Mouse (Mus musculus) left cerebral cortex, adult 8-10 months (tissue): ENCODE measurements around the gene Scgb1b17. TPM values are rescaled to one million over a fixed set of nuclear protein-coding genes. Genes with fewer than 3 reads are reported as not detected.
"Not testable (repeated sequence)": the region's sequence is repeated elsewhere in the genome, so short reads cannot be mapped to it uniquely, and the experiment has no call there.

Experiments
- DNase-seq, 2 experiments: peaks; one replicate each; pipeline ENCODE4 v3.0.0; 2022; ENCODE audit warnings: low spot score in 2 of 2
- total RNA-seq, 4 experiments: library from RNA; stranded (reverse); gene quantifications; 2 replicates each; pipeline ENCODE4 v1.2.4; 2022

Scgb1b17 gene
- not detected for total RNA-seq

DNA sequence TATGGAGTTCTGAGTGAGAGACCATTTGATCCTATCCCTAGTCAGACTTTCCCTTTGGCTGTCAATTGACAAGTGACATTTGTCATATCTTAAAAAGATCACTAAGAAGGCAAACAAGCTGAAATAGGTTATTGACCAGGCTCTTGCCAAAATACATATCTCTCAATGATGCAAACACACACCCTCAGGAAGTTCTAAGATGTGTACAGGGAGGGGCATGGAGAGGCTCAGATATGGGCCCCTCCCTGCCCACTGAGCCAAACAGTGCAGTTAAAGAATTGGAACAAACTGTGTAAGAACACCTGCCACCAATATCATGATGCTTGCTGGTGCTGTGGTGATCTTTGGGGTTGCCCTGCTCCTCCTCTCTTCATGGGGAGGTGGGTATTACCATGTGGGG is at the start of gene Scgb1b17:
Scgb1b17 (plus strand) TSS at position 301 of the 400 bp plus-strand sequence.
- not testable (repeated sequence) for DNase-seq

- not testable (repeated sequence) for DNase-seq
Observed at GRCm38 (mm10) chr7:33056461-33056860, 6.8 kb upstream of the Scgb1b17 start, which contains the start of gene Scgb2b17. Scgb2b17 (minus strand) TSS chr7:33056561.

Other genes with a start within 250 kb of the Scgb1b17 start
- gene Scgb2b15, start 233.8 kb upstream of the Scgb1b17 start, total RNA-seq: not detected
- gene Scgb1b15, start 226.9 kb upstream of the Scgb1b17 start, total RNA-seq: not detected
- gene Scgb2b17, start 6.9 kb upstream of the Scgb1b17 start, total RNA-seq: not detected
- gene Scgb2b18, start 110.4 kb downstream of the Scgb1b17 start, total RNA-seq: not detected
- gene Scgb1b18, start 122.1 kb downstream of the Scgb1b17 start, total RNA-seq: not detected
- gene Scgb2b19, start 216.9 kb downstream of the Scgb1b17 start, total RNA-seq: not detected
- gene Scgb1b19, start 223.8 kb downstream of the Scgb1b17 start, total RNA-seq: not detected